Mouse (Mus musculus): Measurements from ENCODE around the gene Atp8b5.

Atp8b5 gene

DNA sequence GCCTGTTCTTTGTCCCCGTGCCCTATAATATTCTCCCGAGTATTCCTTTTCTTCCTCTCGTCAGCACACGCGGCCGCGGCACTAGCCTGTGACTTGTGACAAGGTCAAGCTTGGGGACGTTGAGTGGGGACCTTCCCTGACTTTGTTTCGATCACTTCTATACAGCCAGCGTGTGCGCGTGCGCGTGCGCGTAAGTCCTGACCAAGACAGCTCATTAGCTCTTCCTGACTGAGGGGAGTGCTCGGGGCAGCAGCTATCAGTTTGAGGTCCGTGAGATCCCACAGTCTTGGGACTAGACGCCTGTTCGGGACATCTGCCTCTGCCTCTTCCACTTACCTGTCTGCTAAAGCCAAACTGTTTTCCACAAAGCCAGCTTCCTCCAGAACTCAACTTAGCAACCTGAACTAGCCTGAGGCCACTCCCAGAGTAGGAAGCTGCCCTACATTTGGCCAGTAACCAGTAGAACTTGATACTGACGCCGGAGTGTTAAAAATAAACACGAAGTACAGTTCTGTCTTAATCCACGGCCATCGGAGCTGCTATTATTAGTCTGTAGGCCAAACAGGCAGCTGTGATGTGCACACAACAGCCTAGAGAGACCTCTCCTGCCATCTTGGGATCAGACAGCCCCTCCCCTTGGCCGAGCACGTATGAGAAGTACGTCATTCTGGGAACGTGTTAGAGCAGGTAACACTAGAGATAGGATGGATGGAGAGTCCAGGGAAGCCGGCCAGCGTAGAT lies 132.6 kb downstream of the Atp8b5 start:
- H3K36me3 ChIP-seq (ENCODE audit: insufficient read depth, low read length), result no peaks in the 10 kb centered on the region
- H3K9me3 ChIP-seq (ENCODE audit: low read length), result no peaks in the 10 kb centered on the region
- H3K27me3 ChIP-seq (ENCODE audit: insufficient read depth, low read length), result peaks cover 22% of the 10 kb centered on the region
- H3K4me1 ChIP-seq (replicated peaks; ENCODE audit: low read depth, low read length), result peaks cover 73% of the 10 kb centered on the region
- H3K4me3 ChIP-seq (replicated peaks; ENCODE audit: low read length), result peak overlapping the region; percentile 61
- TF ChIP-seq POU5F1 (IDR thresholded peaks at IDR 0.05; ENCODE audit: borderline replicate concordance, low read length) (no peak), NANOG (IDR thresholded peaks at IDR 0.05; ENCODE audit: borderline replicate concordance, low read length) (no peak), CTCF (conservative IDR thresholded peaks at IDR 0.05; ENCODE audit: low read length) (no peak)

DNA sequence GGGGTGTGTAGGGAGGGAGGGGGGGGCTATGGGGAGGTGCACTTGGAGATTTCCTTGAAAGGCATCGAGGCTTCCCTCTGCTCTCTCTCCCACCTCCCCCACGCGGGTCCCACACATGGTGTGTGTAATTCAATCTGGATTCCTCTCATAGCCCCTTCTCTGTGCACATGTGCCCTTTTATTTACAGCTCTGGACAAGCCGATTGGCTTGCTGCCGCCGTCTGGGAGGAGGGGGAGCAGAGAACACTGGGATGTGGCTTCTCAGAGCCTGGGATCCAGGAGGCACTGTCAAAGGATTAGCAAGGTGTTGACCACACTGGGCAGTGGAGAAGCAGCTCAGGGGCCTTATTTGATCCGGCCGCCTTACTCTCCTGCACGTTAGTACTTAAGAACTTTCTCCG lies 134.0 kb downstream of the Atp8b5 start:
- Histone ChIP-seq H3K4me1 (replicated peaks; ENCODE audit: low read depth, low read length) (peaks cover 82% of the 10 kb centered on the region), H3K36me3 (ENCODE audit: insufficient read depth, low read length) (no peaks in the 10 kb centered on the region), H3K9me3 (ENCODE audit: low read length) (peaks cover 8% of the 10 kb centered on the region), H3K27me3 (ENCODE audit: insufficient read depth, low read length) (peaks cover 19% of the 10 kb centered on the region), H3K4me3 (replicated peaks; ENCODE audit: low read length) (peak overlapping the region; percentile 43)
- no peak for TF ChIP-seq NANOG (IDR thresholded peaks at IDR 0.05; ENCODE audit: borderline replicate concordance, low read length)
- no peak for TF ChIP-seq POU5F1 (IDR thresholded peaks at IDR 0.05; ENCODE audit: borderline replicate concordance, low read length)
- TF ChIP-seq CTCF (conservative IDR thresholded peaks at IDR 0.05; ENCODE audit: low read length), result no peak

- Histone ChIP-seq H3K4me3 (replicated peaks; ENCODE audit: low read length) (peak overlapping the region; percentile 43), H3K9me3 (ENCODE audit: low read length) (peaks cover 13% of the 10 kb centered on the region), H3K36me3 (ENCODE audit: insufficient read depth, low read length) (no peaks in the 10 kb centered on the region), H3K4me1 (replicated peaks; ENCODE audit: low read depth, low read length) (peaks cover 85% of the 10 kb centered on the region), H3K27me3 (ENCODE audit: insufficient read depth, low read length) (peaks cover 19% of the 10 kb centered on the region)
- TF ChIP-seq NANOG (IDR thresholded peaks at IDR 0.05; ENCODE audit: borderline replicate concordance, low read length) (no peak), CTCF (conservative IDR thresholded peaks at IDR 0.05; ENCODE audit: low read length) (no peak), POU5F1 (IDR thresholded peaks at IDR 0.05; ENCODE audit: borderline replicate concordance, low read length) (no peak)
These were observed 134.5 kb downstream of the Atp8b5 start for GRCm38 (mm10) chr4:43401486-43401885.

GRCm38 (mm10) chr4:43402212-43402611 lies 135.3 kb downstream of the Atp8b5 start:
- TF ChIP-seq POU5F1 (IDR thresholded peaks at IDR 0.05; ENCODE audit: borderline replicate concordance, low read length) (no peak), CTCF (conservative IDR thresholded peaks at IDR 0.05; ENCODE audit: low read length) (no peak), NANOG (IDR thresholded peaks at IDR 0.05; ENCODE audit: borderline replicate concordance, low read length) (no peak)
- Histone ChIP-seq H3K9me3 (ENCODE audit: low read length) (peaks cover 17% of the 10 kb centered on the region), H3K36me3 (ENCODE audit: insufficient read depth, low read length) (no peaks in the 10 kb centered on the region), H3K27me3 (ENCODE audit: insufficient read depth, low read length) (peaks cover 19% of the 10 kb centered on the region), H3K4me3 (replicated peaks; ENCODE audit: low read length) (peak overlapping the region; percentile 43), H3K4me1 (replicated peaks; ENCODE audit: low read depth, low read length) (peaks cover 92% of the 10 kb centered on the region)

- Histone ChIP-seq H3K4me3 (replicated peaks; ENCODE audit: low read length) (peak overlapping the region; percentile 73), H3K9me3 (ENCODE audit: low read length) (peaks cover 17% of the 10 kb centered on the region), H3K36me3 (ENCODE audit: insufficient read depth, low read length) (no peaks in the 10 kb centered on the region), H3K4me1 (replicated peaks; ENCODE audit: low read depth, low read length) (peaks cover 90% of the 10 kb centered on the region), H3K27me3 (ENCODE audit: insufficient read depth, low read length) (peaks cover 6% of the 10 kb centered on the region; the same call in 1 of the 2 replicates)
- TF ChIP-seq POU5F1 (IDR thresholded peaks at IDR 0.05; ENCODE audit: borderline replicate concordance, low read length) (no peak), NANOG (IDR thresholded peaks at IDR 0.05; ENCODE audit: borderline replicate concordance, low read length) (no peak), CTCF (conservative IDR thresholded peaks at IDR 0.05; ENCODE audit: low read length) (no peak)
These were observed 137.7 kb downstream of the Atp8b5 start for GRCm38 (mm10) chr4:43404697-43405096.

GRCm38 (mm10) chr4:43406162-43406971 lies 139.4 kb downstream of the Atp8b5 start:
- H3K4me1 ChIP-seq (replicated peaks; ENCODE audit: low read depth, low read length), result peaks cover 77% of the 10 kb centered on the region
- H3K27me3 ChIP-seq (ENCODE audit: insufficient read depth, low read length), result no peaks in the 10 kb centered on the region
- H3K4me3 ChIP-seq (replicated peaks; ENCODE audit: low read length), result peak overlapping the region; percentile 73
- no peaks in the 10 kb centered on the region for H3K36me3 ChIP-seq (ENCODE audit: insufficient read depth, low read length)
- H3K9me3 ChIP-seq (ENCODE audit: low read length), result peaks cover 17% of the 10 kb centered on the region
- no peak for TF ChIP-seq POU5F1 (IDR thresholded peaks at IDR 0.05; ENCODE audit: borderline replicate concordance, low read length)
- TF ChIP-seq CTCF (conservative IDR thresholded peaks at IDR 0.05; ENCODE audit: low read length), result 0 out of 2 replicates have a peak, but pooled peaks have one; percentile 2
- TF ChIP-seq NANOG (IDR thresholded peaks at IDR 0.05; ENCODE audit: borderline replicate concordance, low read length), result no peak

- Histone ChIP-seq H3K4me3 (replicated peaks; ENCODE audit: low read length) (peak overlapping the region; percentile 73), H3K9me3 (ENCODE audit: low read length) (peaks cover 17% of the 10 kb centered on the region), H3K27me3 (ENCODE audit: insufficient read depth, low read length) (no peaks in the 10 kb centered on the region), H3K36me3 (ENCODE audit: insufficient read depth, low read length) (no peaks in the 10 kb centered on the region), H3K4me1 (replicated peaks; ENCODE audit: low read depth, low read length) (peaks cover 67% of the 10 kb centered on the region)
- TF ChIP-seq NANOG (IDR thresholded peaks at IDR 0.05; ENCODE audit: borderline replicate concordance, low read length), result no peak
- no peak for TF ChIP-seq POU5F1 (IDR thresholded peaks at IDR 0.05; ENCODE audit: borderline replicate concordance, low read length)
- no peak for TF ChIP-seq CTCF (conservative IDR thresholded peaks at IDR 0.05; ENCODE audit: low read length)
These were observed 140.3 kb downstream of the Atp8b5 start for GRCm38 (mm10) chr4:43407071-43407920.

All from E14TG2a.4 (cell line).